Mouse (Mus musculus): ENCODE data around the gene Gja4.

- TF ChIP-seq CTCF (conservative IDR thresholded peaks at IDR 0.05; ENCODE audit: insufficient read depth, insufficient read length, low read depth, low read length) (no peak), POLR2A (IDR thresholded peaks at IDR 0.05; ENCODE audit: low read depth, low read length) (no peak)
Measured at GRCm38 (mm10) chr4:127349560-127350300, 35.9 kb upstream of the Gja4 start.
